Mouse (Mus musculus) heart, postnatal 0 days (tissue): ENCODE data around the gene Jsrp1. TPM values are rescaled to one million over a fixed set of nuclear protein-coding genes. Genes with fewer than 3 reads are reported as not detected.

Source experiments
- ATAC-seq: fragments of 200-750 bp; cut with Nextera tagmentation; 2 replicates; pipeline ENCODE4 v1.8.0; 2017; ENCODE audit warnings: low read depth, moderate number of reproducible peaks, moderate library complexity; ENCODE audit not compliant: insufficient read depth
- DNase-seq: peaks from one replicate; pipeline ENCODE4 v3.0.0-alpha.2; 2016; ENCODE audit warnings: low spot score
- H3K27ac ChIP-seq: fragments of 300-500 bp; sonication (generic); 2 replicates; pipeline ENCODE4 v1.5.1; 2014; ENCODE audit warnings: low read depth, mild to moderate bottlenecking
- H3K27me3 ChIP-seq: fragments of 300-500 bp; sonication (generic); 2 replicates; pipeline ENCODE4 v1.6.1; 2014; ENCODE audit warnings: low read length, mixed read lengths; ENCODE audit not compliant: control insufficient read depth, insufficient read depth
- H3K36me3 ChIP-seq: fragments of 300-500 bp; sonication (generic); replicated peaks from 2 replicates; pipeline ENCODE4 v1.6.1; 2014; ENCODE audit warnings: low read length, mixed read lengths; ENCODE audit not compliant: control insufficient read depth, insufficient read depth
- H3K4me1 ChIP-seq: fragments of 300-500 bp; sonication (generic); 2 replicates; pipeline ENCODE4 v1.6.1; 2014; ENCODE audit warnings: antibody characterized with exemption; ENCODE audit not compliant: control insufficient read depth, insufficient read depth
- H3K4me2 ChIP-seq: fragments of 300-500 bp; sonication (generic); 2 replicates; pipeline ENCODE4 v1.6.1; 2014; ENCODE audit warnings: low read depth, mild to moderate bottlenecking, low read length, moderate library complexity
- H3K4me3 ChIP-seq: fragments of 300-500 bp; sonication (generic); 2 replicates; pipeline ENCODE4 v1.5.1; 2014; ENCODE audit warnings: low read depth, low read length
- H3K9ac ChIP-seq: fragments of 300-500 bp; sonication (generic); replicated peaks from 2 replicates; pipeline ENCODE4 v1.6.1; 2014; ENCODE audit warnings: low read depth, low read length, mixed read lengths
- H3K9me3 ChIP-seq: fragments of 300-500 bp; sonication (generic); replicated peaks from 2 replicates; pipeline ENCODE4 v1.6.1; 2016; ENCODE audit warnings: low read length; ENCODE audit not compliant: control insufficient read depth
- CTCF ChIP-seq: IDR thresholded peaks from 2 replicates; pipeline ENCODE4 v1.5.1; 2016; ENCODE audit warnings: antibody characterized with exemption, control low read depth, low read depth
- EP300 ChIP-seq: IDR thresholded peaks from 2 replicates; pipeline ENCODE4 v1.6.1; 2016; ENCODE audit warnings: antibody characterized with exemption, low read depth
- WGBS: fragments of 180-500 bp; shearing (Covaris S2); extraction: QIAGEN DNeasy Blood & Tissue Kit; methylation state at CpG from one replicate; pipeline ENCODE4 v1.1.7; 2014; 5-methylcytosine and 5-hydroxymethylcytosine counted together
- polyA plus RNA-seq: library from polyadenylated mRNA; unstranded; fragments of >200 nt; fragmentation: Nextera tagmentation; extraction: Ambion mirVana; gene quantifications from 2 replicates; pipeline ENCODE4 v1.2.1, GENCODE M21; 2015
- total RNA-seq: library from RNA; depleted of rRNA; stranded (reverse); fragments of >200 nt; gene quantifications from 2 replicates; pipeline ENCODE4 v1.2.3, GENCODE M21; 2014; ENCODE audit warnings: low replicate concordance; rRNA removed

Jsrp1 gene
- total RNA-seq (2.2 TPM in 1 of 2 replicates, not detected in the other), polyA plus RNA-seq (2.3 and 2.7 TPM in 2 replicates)

GRCm38 (mm10) chr10:80813366-80813765 is at the start of gene Jsrp1:
Gene Jsrp1, minus strand, starts transcription at chr10:80813498.
- ATAC-seq (no peak), DNase-seq (no peak)
- Histone ChIP-seq H3K9me3 (no peaks in the 10 kb centered on the region), H3K27me3 (no peaks in the 10 kb centered on the region), H3K4me3 (no peak within 1 kb of the TSS), H3K27ac (no peak within 1 kb of the TSS), H3K4me1 (0 out of 2 replicates have a peak, but pooled peaks cover 19% of the 10 kb centered on the region), H3K36me3 (no peaks in the 10 kb centered on the region), H3K4me2 (no peak within 1 kb of the TSS), H3K9ac (peak within 1 kb of the TSS; percentile 36; the same call in 1 of the 2 replicates)
- WGBS = 82% methylated on average over 4 of the region's 4 CpGs
- TF ChIP-seq CTCF = no peak
- no peak for TF ChIP-seq EP300

GRCm38 (mm10) chr10:80862305-80862704 is 49.0 kb upstream of the Jsrp1 start:
- 92% methylated on average over 5 of the region's 5 CpGs for whole genome bisulfite sequencing
- DNase-seq = no peak

GRCm38 (mm10) chr10:80858350-80858935 is 45.1 kb upstream of the Jsrp1 start:
- Histone ChIP-seq H3K27me3 (no peaks in the 10 kb centered on the region), H3K9ac (no peak overlapping the region), H3K4me3 (no peak overlapping the region), H3K9me3 (no peaks in the 10 kb centered on the region), H3K27ac (no peak overlapping the region), H3K4me2 (no peak overlapping the region), H3K4me1 (peaks cover 13% of the 10 kb centered on the region; the same call in 1 of the 2 replicates), H3K36me3 (peaks cover 15% of the 10 kb centered on the region; the same call in 1 of the 2 replicates)
- no peak for TF ChIP-seq CTCF
- TF ChIP-seq EP300 = no peak
- WGBS = 72% methylated on average over 7 of the region's 7 CpGs
- DNase-seq (no peak), ATAC-seq (no peak)

More at GRCm38 (mm10) chr10:80862305-80862704, 49.0 kb upstream of the Jsrp1 start:
- H3K9ac ChIP-seq = no peak overlapping the region
- H3K4me3 ChIP-seq = no peak overlapping the region
- no peaks in the 10 kb centered on the region for H3K9me3 ChIP-seq
- no peak overlapping the region for H3K27ac ChIP-seq
- H3K4me2 ChIP-seq = no peak overlapping the region
- no peak for ATAC-seq
- peaks cover 44% of the 10 kb centered on the region for H3K36me3 ChIP-seq
- H3K27me3 ChIP-seq = no peaks in the 10 kb centered on the region
- no peaks in the 10 kb centered on the region for H3K4me1 ChIP-seq
- no peak for TF ChIP-seq CTCF
- no peak for TF ChIP-seq EP300

GRCm38 (mm10) chr10:80857848-80858247 is 44.5 kb upstream of the Jsrp1 start:
- H3K27me3 ChIP-seq = no peaks in the 10 kb centered on the region
- H3K9me3 ChIP-seq = no peaks in the 10 kb centered on the region
- H3K36me3 ChIP-seq = peaks cover 16% of the 10 kb centered on the region; the same call in 1 of the 2 replicates
- DNase-seq = no peak
- H3K4me2 ChIP-seq = no peak overlapping the region
- no peak overlapping the region for H3K27ac ChIP-seq
- H3K4me3 ChIP-seq = no peak overlapping the region
- no peak for ATAC-seq
- H3K9ac ChIP-seq = no peak overlapping the region
- TF ChIP-seq CTCF (no peak), EP300 (no peak)
- peaks cover 13% of the 10 kb centered on the region; the same call in 1 of the 2 replicates for H3K4me1 ChIP-seq
- 63% methylated on average over 3 of the region's 3 CpGs for WGBS

GRCm38 (mm10) chr10:80857386-80857785 is 44.1 kb upstream of the Jsrp1 start:
- TF ChIP-seq CTCF (no peak), EP300 (no peak)
- Histone ChIP-seq H3K27me3 (no peaks in the 10 kb centered on the region), H3K4me1 (peaks cover 13% of the 10 kb centered on the region; the same call in 1 of the 2 replicates), H3K9me3 (no peaks in the 10 kb centered on the region), H3K9ac (no peak overlapping the region), H3K36me3 (peaks cover 14% of the 10 kb centered on the region), H3K4me2 (no peak overlapping the region), H3K27ac (no peak overlapping the region), H3K4me3 (no peak overlapping the region)
- 68% methylated on average over 8 of the region's 8 CpGs for WGBS
- ATAC-seq (no peak), DNase-seq (no peak)
